Mouse (Mus musculus) neural tube, embryonic 15.5 days (tissue): ENCODE measurements around the gene Slc25a29. TPM values are rescaled to one million over a fixed set of nuclear protein-coding genes. Genes with fewer than 3 reads are reported as not detected.

Experiments used
- ATAC-seq: fragments of 200-750 bp; cut with Nextera tagmentation; 2 replicates; pipeline ENCODE4 v1.8.0; 2017; ENCODE audit warnings: mild to moderate bottlenecking, moderate TSS enrichment, moderate library complexity; ENCODE audit not compliant: low FRiP score
- H3K27ac ChIP-seq: fragments of 300-500 bp; sonication (generic); replicated peaks from 2 replicates; pipeline ENCODE4 v1.5.1; 2015; ENCODE audit warnings: mild to moderate bottlenecking, inconsistent platforms
- H3K27me3 ChIP-seq: fragments of 300-500 bp; sonication (generic); replicated peaks from 2 replicates; pipeline ENCODE4 v1.6.1; 2015; ENCODE audit warnings: inconsistent platforms
- H3K36me3 ChIP-seq: fragments of 300-500 bp; sonication (generic); 2 replicates; pipeline ENCODE4 v1.6.1; 2015; ENCODE audit warnings: inconsistent platforms
- H3K4me1 ChIP-seq: fragments of 300-500 bp; sonication (generic); 2 replicates; pipeline ENCODE4 v1.6.1; 2015; ENCODE audit warnings: inconsistent platforms
- H3K4me2 ChIP-seq: fragments of 300-500 bp; sonication (generic); 2 replicates; pipeline ENCODE4 v1.6.1; 2015; ENCODE audit warnings: inconsistent platforms, mild to moderate bottlenecking, moderate library complexity
- H3K4me3 ChIP-seq: fragments of 300-500 bp; sonication (generic); replicated peaks from 2 replicates; pipeline ENCODE4 v1.5.1; 2015; ENCODE audit warnings: mild to moderate bottlenecking, inconsistent platforms
- H3K9ac ChIP-seq: fragments of 300-500 bp; sonication (generic); replicated peaks from 2 replicates; pipeline ENCODE4 v1.6.1; 2015; ENCODE audit warnings: mild to moderate bottlenecking, inconsistent platforms
- H3K9me3 ChIP-seq: fragments of 300-500 bp; sonication (generic); replicated peaks from 2 replicates; pipeline ENCODE4 v1.6.1; 2016; ENCODE audit warnings: inconsistent platforms
- WGBS: fragments of 180-500 bp; shearing (Covaris S2); methylation state at CpG from one replicate; pipeline ENCODE4 v1.1.7; 2015; ENCODE audit warnings: mixed read lengths; 5-methylcytosine and 5-hydroxymethylcytosine counted together
- polyA plus RNA-seq: library from polyadenylated mRNA; unstranded; fragments of >200 nt; fragmentation: Nextera tagmentation; extraction: Ambion mirVana; gene quantifications from 2 replicates; pipeline ENCODE4 v1.2.1, GENCODE M21; 2015

Slc25a29 gene
- 18.5 and 19.9 TPM in 2 replicates for polyA plus RNA-seq

DNA sequence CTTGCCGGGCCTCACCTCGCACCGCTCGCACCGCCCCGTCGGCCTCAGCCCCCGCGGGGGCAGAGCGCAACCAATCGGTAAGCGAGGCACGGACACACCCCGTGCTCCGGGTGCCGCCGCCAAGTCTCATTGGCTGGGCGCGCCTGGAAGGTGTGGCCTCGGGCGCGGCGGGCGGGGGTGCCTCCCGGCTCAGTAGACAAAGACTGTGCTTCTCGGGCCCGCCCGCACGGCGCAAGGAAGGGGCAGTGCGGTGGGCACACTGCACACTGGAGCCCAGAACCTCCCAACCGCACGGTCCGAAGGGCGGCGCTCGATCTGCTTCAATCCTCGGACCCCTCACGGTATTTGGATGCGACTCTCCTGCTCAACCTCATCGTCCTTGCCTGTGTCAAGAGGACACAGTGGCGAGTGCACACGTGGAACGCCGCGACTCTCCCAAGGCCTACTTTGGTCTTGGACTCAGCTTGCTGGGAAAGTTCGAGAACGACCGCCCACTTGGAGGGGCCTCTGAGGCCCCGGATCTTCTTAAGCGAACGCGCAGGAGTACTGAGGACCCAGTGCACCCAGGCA, at the start of gene Slc25a29, which contains the start of gene Slc25a47:
TSS of gene Slc25a29 (minus strand) at position 44 of the 570 bp plus-strand sequence.
TSS of gene Slc25a47 (plus strand) at position 207 of the 570 bp plus-strand sequence.
- ATAC-seq, result peak; percentile 98
- WGBS, result 1% methylated on average over 50 of the region's 53 CpGs
- peak within 1 kb of the TSS; percentile 86 for H3K27ac ChIP-seq
- peaks cover 1% of the 10 kb centered on the region for H3K36me3 ChIP-seq
- H3K4me1 ChIP-seq, result peaks cover 59% of the 10 kb centered on the region
- peak within 1 kb of the TSS; percentile 88 for H3K4me3 ChIP-seq
- no peaks in the 10 kb centered on the region for H3K9me3 ChIP-seq
- peak within 1 kb of the TSS; percentile 93 for H3K4me2 ChIP-seq
- H3K9ac ChIP-seq, result peak within 1 kb of the TSS; percentile 67
- H3K27me3 ChIP-seq, result no peaks in the 10 kb centered on the region

DNA sequence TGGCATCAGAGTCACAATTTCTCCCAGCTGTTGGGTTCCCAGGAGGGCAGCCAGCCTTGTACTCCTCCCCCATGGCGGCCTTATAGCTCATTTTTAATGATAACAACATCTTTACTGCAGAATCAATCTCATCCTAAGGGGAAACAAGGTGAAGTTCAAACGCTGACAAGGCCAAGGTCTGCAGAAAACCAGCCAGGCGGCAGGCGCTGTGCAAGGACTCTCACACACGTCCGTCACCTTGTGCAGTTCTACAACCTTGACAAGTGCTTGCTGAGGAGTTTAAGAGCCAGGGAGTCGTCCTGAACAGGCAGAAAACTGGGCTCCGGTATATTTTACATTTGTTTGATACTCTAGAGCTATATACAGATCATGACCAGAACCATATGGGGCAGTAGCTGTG, 47.1 kb upstream of the Slc25a29 start:
- H3K36me3 ChIP-seq, result peaks cover 89% of the 10 kb centered on the region
- ATAC-seq, result no peak
- H3K9me3 ChIP-seq, result no peaks in the 10 kb centered on the region
- no peak overlapping the region for H3K9ac ChIP-seq
- no peaks in the 10 kb centered on the region for H3K27me3 ChIP-seq
- H3K27ac ChIP-seq, result no peak overlapping the region
- H3K4me2 ChIP-seq, result no peak overlapping the region
- no peak overlapping the region for H3K4me3 ChIP-seq
- WGBS, result 89% methylated on average over 8 of the region's 8 CpGs
- H3K4me1 ChIP-seq, result no peaks in the 10 kb centered on the region

DNA sequence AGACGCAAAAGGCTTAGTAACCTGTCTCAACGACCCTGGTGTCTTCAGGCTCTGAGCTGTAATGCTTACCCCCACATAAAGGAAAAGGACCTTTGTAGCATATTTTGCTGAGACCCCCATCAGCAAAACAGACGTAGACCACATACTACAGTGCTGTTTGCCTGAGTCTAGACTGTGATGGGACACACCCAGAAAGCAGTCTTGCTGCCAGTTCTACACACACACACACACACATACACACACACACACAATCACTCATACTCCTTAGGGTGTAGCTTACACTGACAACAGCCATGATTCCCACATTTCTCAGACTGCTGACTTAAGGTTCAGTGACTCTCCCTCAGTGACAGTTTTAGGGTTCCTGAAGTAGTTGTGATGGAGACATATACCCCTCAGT, 45.5 kb upstream of the Slc25a29 start:
- no peak overlapping the region for H3K4me3 ChIP-seq
- no peaks in the 10 kb centered on the region for H3K27me3 ChIP-seq
- H3K27ac ChIP-seq, result no peak overlapping the region
- H3K36me3 ChIP-seq, result peaks cover 81% of the 10 kb centered on the region
- no peak for ATAC-seq
- no peak overlapping the region for H3K9ac ChIP-seq
- no peak overlapping the region for H3K4me2 ChIP-seq
- H3K4me1 ChIP-seq, result no peaks in the 10 kb centered on the region
- no peaks in the 10 kb centered on the region for H3K9me3 ChIP-seq
- 88% methylated on average over 3 of the region's 3 CpGs for WGBS

DNA sequence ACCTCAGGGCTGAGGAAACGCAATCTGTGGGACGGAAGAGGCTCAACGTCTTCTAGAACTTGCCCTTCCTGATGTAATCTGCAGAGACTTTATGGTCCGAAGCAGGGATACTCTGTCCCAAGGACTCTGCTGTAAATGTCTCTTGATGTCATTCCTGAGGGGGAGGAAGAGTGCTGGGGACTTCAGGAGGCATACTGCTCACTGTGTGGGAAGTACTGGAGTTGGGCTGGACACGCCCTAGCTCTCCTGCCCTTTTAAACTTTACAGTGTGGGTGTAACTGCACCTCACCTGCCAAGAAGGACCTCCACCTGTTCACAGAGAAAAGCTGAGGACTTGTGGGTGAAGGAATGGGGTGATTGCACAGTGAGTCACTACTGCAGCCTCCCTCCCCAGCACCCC, 44.9 kb upstream of the Slc25a29 start:
- Histone ChIP-seq H3K27ac (no peak overlapping the region), H3K4me2 (no peak overlapping the region), H3K36me3 (peaks cover 81% of the 10 kb centered on the region), H3K9me3 (no peaks in the 10 kb centered on the region), H3K9ac (no peak overlapping the region), H3K27me3 (no peaks in the 10 kb centered on the region), H3K4me3 (no peak overlapping the region), H3K4me1 (no peaks in the 10 kb centered on the region)
- ATAC-seq, result no peak
- 94% methylated on average over 5 of the region's 5 CpGs for WGBS

DNA sequence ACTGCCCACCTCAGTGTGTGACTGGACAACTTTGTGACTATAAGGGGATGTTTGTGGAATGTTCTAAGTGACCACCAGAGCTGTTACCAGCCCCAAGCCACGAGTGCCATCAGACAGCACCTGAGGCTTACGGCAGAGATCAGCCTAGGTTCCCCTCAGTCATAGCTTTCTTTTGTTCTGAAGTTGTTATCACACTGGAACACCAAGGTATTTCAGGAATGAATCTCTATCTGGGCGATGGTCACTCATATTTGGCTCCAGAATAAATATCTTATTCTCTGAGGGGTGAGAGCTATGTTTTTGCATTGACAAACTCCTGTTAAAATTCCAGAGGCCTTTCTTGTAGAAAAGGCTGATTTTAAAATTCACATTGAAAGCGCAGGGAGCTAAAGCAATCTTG, 43.5 kb upstream of the Slc25a29 start:
- ATAC-seq, result no peak
- Histone ChIP-seq H3K36me3 (peaks cover 83% of the 10 kb centered on the region), H3K9me3 (no peaks in the 10 kb centered on the region), H3K4me2 (no peak overlapping the region), H3K4me1 (no peaks in the 10 kb centered on the region), H3K4me3 (no peak overlapping the region), H3K27me3 (no peaks in the 10 kb centered on the region), H3K27ac (no peak overlapping the region), H3K9ac (no peak overlapping the region)
- WGBS, result 92% methylated on average over 4 of the region's 4 CpGs

DNA sequence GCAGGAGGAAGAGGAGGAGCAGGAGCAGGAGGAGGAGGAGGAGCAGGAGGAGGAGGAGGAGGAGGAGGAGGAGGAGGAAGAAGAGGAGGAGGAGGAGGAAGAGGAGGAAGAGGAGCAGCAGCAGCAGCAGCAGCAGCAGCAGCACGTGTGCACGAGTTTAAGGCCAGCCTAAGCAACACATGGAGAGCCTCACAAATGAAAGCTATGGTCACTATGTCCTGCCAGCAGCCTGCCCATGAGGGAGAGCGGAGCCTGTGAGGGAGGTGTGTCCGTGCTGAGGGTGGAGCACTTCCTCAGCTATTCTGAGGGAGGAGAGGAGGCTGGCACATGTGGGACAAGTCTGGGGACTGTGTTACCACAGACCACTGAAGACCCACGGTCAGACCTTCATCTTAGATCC, 37.4 kb upstream of the Slc25a29 start:
- Histone ChIP-seq H3K27ac (no peak overlapping the region), H3K4me3 (no peak overlapping the region), H3K9ac (no peak overlapping the region), H3K4me1 (no peaks in the 10 kb centered on the region), H3K9me3 (no peaks in the 10 kb centered on the region), H3K4me2 (no peak overlapping the region), H3K27me3 (no peaks in the 10 kb centered on the region), H3K36me3 (peaks cover 80% of the 10 kb centered on the region)
- 89% methylated on average over 5 of the region's 5 CpGs for WGBS
- ATAC-seq, result no peak

DNA sequence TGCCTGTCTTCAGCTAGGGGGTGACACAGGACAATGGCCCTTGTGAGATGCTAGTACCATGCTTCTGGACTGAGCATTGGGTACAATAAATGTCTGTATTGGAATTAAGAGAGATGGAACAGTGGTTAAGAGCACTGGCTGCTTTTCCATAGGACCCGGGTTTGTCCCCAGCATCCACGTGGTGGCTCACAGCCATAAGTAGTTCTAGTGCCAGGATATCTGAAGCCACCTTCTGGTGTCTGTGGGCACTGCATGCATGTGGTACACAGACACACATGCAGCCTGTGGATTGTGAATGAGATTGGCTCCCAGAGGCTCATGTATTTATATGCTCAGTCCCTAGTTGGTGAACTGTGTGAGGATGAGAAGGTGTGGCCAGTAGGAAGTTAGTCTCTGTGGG, 33.9 kb upstream of the Slc25a29 start:
- Histone ChIP-seq H3K9ac (no peak overlapping the region), H3K36me3 (peaks cover 91% of the 10 kb centered on the region), H3K27me3 (no peaks in the 10 kb centered on the region), H3K9me3 (no peaks in the 10 kb centered on the region), H3K4me3 (no peak overlapping the region), H3K4me1 (no peaks in the 10 kb centered on the region), H3K4me2 (no peak overlapping the region), H3K27ac (no peak overlapping the region)
- ATAC-seq, result no peak
- 85% methylated on average over 2 of the region's 2 CpGs for WGBS

DNA sequence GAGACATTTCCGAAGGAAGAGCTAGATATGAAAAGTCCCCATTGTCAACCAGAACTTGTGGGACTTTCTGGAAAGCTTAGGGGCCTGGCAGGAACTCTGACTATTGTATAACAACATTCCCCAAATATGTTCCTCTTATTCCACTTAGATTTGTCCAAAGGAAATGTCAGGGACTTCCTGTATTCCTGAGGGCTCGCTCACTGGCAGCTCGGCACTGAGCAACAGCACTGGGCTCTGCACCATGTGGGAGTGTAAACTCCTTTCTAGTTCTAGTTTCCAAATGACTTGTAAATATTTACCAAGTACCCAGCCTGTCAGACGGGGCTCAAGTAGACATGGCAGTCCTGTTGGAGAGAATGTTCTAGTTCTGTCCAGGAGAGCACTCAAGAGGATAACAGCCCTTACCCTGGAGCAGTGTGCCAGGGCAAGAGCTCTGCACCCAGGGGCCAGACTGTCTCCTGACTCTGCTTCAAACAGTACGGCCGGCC, 29.4 kb upstream of the Slc25a29 start:
- Histone ChIP-seq H3K27me3 (no peaks in the 10 kb centered on the region), H3K9ac (no peak overlapping the region), H3K27ac (no peak overlapping the region), H3K4me3 (no peak overlapping the region), H3K4me1 (no peaks in the 10 kb centered on the region), H3K36me3 (peaks cover 96% of the 10 kb centered on the region), H3K9me3 (no peaks in the 10 kb centered on the region), H3K4me2 (no peak overlapping the region)
- 90% methylated on average over 6 of the region's 6 CpGs for WGBS
- no peak for ATAC-seq

DNA sequence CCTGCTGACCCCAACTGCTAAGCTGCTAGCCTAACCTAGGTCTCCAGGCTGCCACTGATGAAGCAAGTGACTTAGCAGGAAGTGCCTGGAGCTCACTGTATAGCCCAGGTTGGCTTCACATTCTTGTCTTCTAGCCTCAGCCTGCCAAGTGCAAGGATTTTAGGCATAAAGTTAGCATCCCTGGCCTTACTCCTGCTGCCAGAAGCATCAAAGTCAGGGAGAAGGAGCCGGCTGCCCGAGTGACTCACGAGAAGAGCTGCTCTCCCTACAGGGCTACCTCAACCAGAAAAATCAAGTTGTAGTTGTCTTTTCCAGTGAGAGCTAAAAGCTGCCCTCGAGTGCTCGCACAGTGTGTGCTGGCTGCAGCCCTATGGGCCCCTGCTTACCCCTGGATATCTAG, 22.8 kb upstream of the Slc25a29 start:
- no peak overlapping the region for H3K9ac ChIP-seq
- H3K4me1 ChIP-seq, result no peaks in the 10 kb centered on the region
- no peak overlapping the region for H3K4me2 ChIP-seq
- no peak overlapping the region for H3K4me3 ChIP-seq
- H3K36me3 ChIP-seq, result peaks cover 40% of the 10 kb centered on the region
- no peak for ATAC-seq
- no peaks in the 10 kb centered on the region for H3K27me3 ChIP-seq
- 88% methylated on average over 5 of the region's 5 CpGs for WGBS
- H3K27ac ChIP-seq, result no peak overlapping the region
- no peaks in the 10 kb centered on the region for H3K9me3 ChIP-seq

DNA sequence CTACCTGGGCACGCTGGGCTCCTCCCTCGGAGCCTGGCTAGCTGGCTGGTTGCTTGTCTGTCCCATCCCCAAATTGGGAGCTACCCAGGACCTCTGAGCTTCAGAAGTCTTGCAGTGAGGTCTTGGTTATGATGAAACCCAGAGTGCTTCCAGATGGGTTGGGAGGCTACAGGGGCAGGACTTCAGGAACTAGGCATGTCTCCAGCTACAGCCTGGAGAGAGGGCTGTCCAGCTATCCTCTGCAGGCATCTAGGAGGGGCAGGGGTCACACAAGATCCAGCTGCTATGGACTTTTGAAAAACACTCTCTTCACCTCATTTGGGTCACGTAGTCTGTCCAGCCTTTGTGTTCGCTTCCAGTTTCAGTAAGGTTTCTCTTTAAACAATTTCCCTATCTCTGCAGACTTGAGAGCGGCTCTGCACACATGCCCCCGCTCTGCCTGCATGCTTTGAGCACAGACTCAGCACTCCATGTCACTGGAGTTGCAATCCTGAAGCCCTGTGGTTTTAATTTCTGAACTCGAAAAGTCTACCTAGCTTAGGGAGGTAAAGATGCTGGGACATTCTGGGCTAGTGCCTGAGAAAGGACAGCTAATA, 22.0 kb upstream of the Slc25a29 start:
- Histone ChIP-seq H3K36me3 (peaks cover 32% of the 10 kb centered on the region), H3K9ac (no peak overlapping the region), H3K27ac (no peak overlapping the region), H3K27me3 (no peaks in the 10 kb centered on the region), H3K4me1 (no peaks in the 10 kb centered on the region), H3K4me2 (no peak overlapping the region), H3K4me3 (no peak overlapping the region), H3K9me3 (no peaks in the 10 kb centered on the region)
- no peak for ATAC-seq
- 89% methylated on average over 7 of the region's 7 CpGs for WGBS

DNA sequence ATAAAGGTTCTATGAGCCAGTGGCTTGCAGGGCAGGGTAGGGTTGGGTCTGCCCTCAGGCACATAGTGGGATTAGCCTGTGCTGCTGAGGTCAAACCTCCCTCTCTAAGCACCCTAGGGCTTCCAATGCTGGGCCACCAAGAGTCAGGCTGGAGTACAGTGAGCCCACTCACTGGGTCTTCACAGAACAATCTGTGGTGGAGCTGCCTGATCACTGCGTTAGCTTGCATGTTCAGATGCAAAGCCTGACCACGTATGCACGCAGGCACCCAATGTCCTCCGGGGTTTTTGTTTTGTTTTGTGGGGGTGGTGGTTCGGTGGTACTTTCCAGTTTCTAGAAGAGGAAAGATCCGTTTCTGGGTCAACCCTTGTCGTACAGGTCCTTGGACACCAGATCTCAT, 21.4 kb upstream of the Slc25a29 start:
- WGBS, result 89% methylated on average over 7 of the region's 7 CpGs
- Histone ChIP-seq H3K4me2 (no peak overlapping the region), H3K9me3 (no peaks in the 10 kb centered on the region), H3K9ac (no peak overlapping the region), H3K4me1 (no peaks in the 10 kb centered on the region), H3K4me3 (no peak overlapping the region), H3K27ac (no peak overlapping the region), H3K36me3 (peaks cover 26% of the 10 kb centered on the region), H3K27me3 (no peaks in the 10 kb centered on the region)
- ATAC-seq, result no peak

DNA sequence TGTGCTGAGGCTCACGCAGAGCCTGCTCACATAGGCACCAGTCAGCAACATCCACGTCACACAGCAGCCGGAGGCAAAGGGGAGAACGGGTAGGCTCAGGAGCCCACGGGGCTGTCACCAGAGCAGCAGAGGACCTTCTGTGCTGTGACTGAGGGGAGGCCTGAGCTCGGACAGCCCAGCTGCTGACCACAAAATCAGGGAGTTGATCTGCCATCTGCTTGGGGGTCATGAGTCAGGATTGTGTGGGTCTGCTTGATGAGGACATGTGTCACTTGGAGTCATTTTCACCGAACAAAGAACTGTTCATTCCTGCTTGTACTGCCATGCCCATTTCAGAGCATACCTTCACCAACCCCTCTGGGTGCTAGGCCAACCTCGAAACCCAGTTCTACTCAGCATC, 20.5 kb upstream of the Slc25a29 start:
- no peaks in the 10 kb centered on the region for H3K27me3 ChIP-seq
- peaks cover 19% of the 10 kb centered on the region for H3K36me3 ChIP-seq
- no peak overlapping the region for H3K4me3 ChIP-seq
- H3K9me3 ChIP-seq, result no peaks in the 10 kb centered on the region
- no peaks in the 10 kb centered on the region for H3K4me1 ChIP-seq
- H3K9ac ChIP-seq, result no peak overlapping the region
- WGBS, result 87% methylated on average over 8 of the region's 8 CpGs
- no peak overlapping the region for H3K4me2 ChIP-seq
- ATAC-seq, result no peak
- H3K27ac ChIP-seq, result no peak overlapping the region
